Mouse (Mus musculus) heart, adult 2 months (tissue): ENCODE measurements around the gene Rpl22. TPM values are rescaled to one million over a fixed set of nuclear protein-coding genes. Genes with fewer than 3 reads are reported as not detected.

Experiments
- DNase-seq, 2 experiments: peaks; one replicate each; pipeline ENCODE4 v3.0.0; 2021
- H3K27ac ChIP-seq: fragments of 200-600 bp; 2 replicates; pipeline ENCODE4 v1.8.1; 2022
- H3K27me3 ChIP-seq: fragments of 200-500 bp; 2 replicates; pipeline ENCODE4 v1.6.1; 2012; ENCODE audit warnings: mild to moderate bottlenecking, low read length, inconsistent platforms, mixed read lengths; ENCODE audit not compliant: control insufficient read depth, insufficient read depth
- H3K36me3 ChIP-seq: fragments of 200-500 bp; 2 replicates; pipeline ENCODE4 v1.6.1; 2012; ENCODE audit warnings: low read length, inconsistent platforms; ENCODE audit not compliant: control insufficient read depth, insufficient read depth
- H3K4me1 ChIP-seq: fragments of 200-500 bp; 2 replicates; pipeline ENCODE4 v1.6.1; 2011; ENCODE audit warnings: low read length; ENCODE audit not compliant: control insufficient read depth, insufficient read depth
- H3K4me3 ChIP-seq: fragments of 200-600 bp; 2 replicates; pipeline ENCODE4 v1.8.1; 2022
- H3K79me2 ChIP-seq: fragments of 200-500 bp; replicated peaks from 2 replicates; pipeline ENCODE4 v1.6.1; 2012; ENCODE audit warnings: mild to moderate bottlenecking, inconsistent platforms, low read length, moderate library complexity, mixed read lengths; ENCODE audit not compliant: control insufficient read depth, insufficient read depth
- H3K9ac ChIP-seq: fragments of 200-500 bp; 2 replicates; pipeline ENCODE4 v1.6.1; 2012; ENCODE audit warnings: low read depth, mild to moderate bottlenecking, control low read depth, inconsistent platforms, low read length, mixed read lengths
- CTCF ChIP-seq: fragments of 200-600 bp; IDR thresholded peaks from 2 replicates; pipeline ENCODE4 v1.8.1; 2022; ENCODE audit warnings: antibody characterized with exemption, mild to moderate bottlenecking, moderate library complexity
- EP300 ChIP-seq: fragments of 200-500 bp; IDR thresholded peaks from 2 replicates; pipeline ENCODE4 v1.6.1; 2011; ENCODE audit warnings: low read depth, low read length, control low read depth; ENCODE audit not compliant: insufficient read depth
- POLR2A ChIP-seq: fragments of 200-500 bp; IDR thresholded peaks from 2 replicates; pipeline ENCODE4 v1.6.1; 2011; ENCODE audit warnings: mild to moderate bottlenecking, low read depth, low read length, control low read depth; ENCODE audit not compliant: insufficient read depth
- WGBS: fragments of 180-500 bp; shearing (Covaris S2); methylation state at CpG from one replicate; pipeline ENCODE4 v1.1.7; 2018; 5-methylcytosine and 5-hydroxymethylcytosine counted together
- intact Hi-C: fragments of 180-260 bp; cut with DNase I; formaldehyde crosslinking; loops from one replicate; pipeline ENCODE4 v1.15.1; 2025
- polyA plus RNA-seq: library from polyadenylated mRNA; depleted of rRNA; stranded (reverse); fragments of >200 nt; gene quantifications from 2 replicates; pipeline ENCODE4 v1.2.3, GENCODE M21; 2012
- total RNA-seq, 2 experiments: library from RNA; stranded (reverse); gene quantifications; 2 replicates each; pipeline ENCODE4 v1.2.3; 2021

The Rpl22 gene
- total and polyA plus RNA-seq, 3 experiments, result 40.9 to 276 (median 242) TPM

- Histone ChIP-seq H3K4me1 (no peaks in the 10 kb centered on the region), H3K9ac (no peak overlapping the region), H3K4me3 (no peak overlapping the region), H3K27ac (no peak overlapping the region), H3K79me2 (no peaks in the 10 kb centered on the region), H3K36me3 (no peaks in the 10 kb centered on the region), H3K27me3 (no peaks in the 10 kb centered on the region)
- TF ChIP-seq CTCF (no peak), POLR2A (no peak), EP300 (no peak)
- intact Hi-C loops, result no loop called here
- no peak for DNase-seq
- 19% methylated on average over 8 of the region's 8 CpGs for WGBS
Measured at GRCm38 (mm10) chr4:152350722-152351421, 25.3 kb downstream of the Rpl22 start.

GRCm38 (mm10) chr4:152351422-152352305, 26.1 kb downstream of the Rpl22 start:
- Histone ChIP-seq H3K36me3 (no peaks in the 10 kb centered on the region), H3K27me3 (no peaks in the 10 kb centered on the region), H3K79me2 (no peaks in the 10 kb centered on the region), H3K4me3 (no peak overlapping the region), H3K4me1 (no peaks in the 10 kb centered on the region), H3K27ac (no peak overlapping the region), H3K9ac (no peak overlapping the region)
- DNase-seq, result no peak
- intact Hi-C loops, result no loop called here
- WGBS, result 15% methylated on average over 14 of the region's 14 CpGs
- no peak for TF ChIP-seq EP300

- Histone ChIP-seq H3K4me3 (no peak overlapping the region), H3K27me3 (no peaks in the 10 kb centered on the region), H3K79me2 (no peaks in the 10 kb centered on the region), H3K36me3 (no peaks in the 10 kb centered on the region), H3K27ac (no peak overlapping the region), H3K4me1 (no peaks in the 10 kb centered on the region), H3K9ac (no peak overlapping the region)
- WGBS, result 68% methylated on average over 14 of the region's 14 CpGs
- no peak for TF ChIP-seq POLR2A
- TF ChIP-seq EP300, result no peak
- TF ChIP-seq CTCF, result no peak
- DNase-seq, result no peak
- intact Hi-C loops, result no loop called here
Measured at GRCm38 (mm10) chr4:152353886-152354637, 28.5 kb downstream of the Rpl22 start.

GRCm38 (mm10) chr4:152355672-152356071, 30.1 kb downstream of the Rpl22 start:
- H3K4me1 ChIP-seq, result no peaks in the 10 kb centered on the region
- TF ChIP-seq CTCF, result no peak
- TF ChIP-seq POLR2A, result no peak
- no peak for TF ChIP-seq EP300
- intact Hi-C loops, result no loop called here
- no peaks in the 10 kb centered on the region for H3K36me3 ChIP-seq
- H3K4me3 ChIP-seq, result no peak overlapping the region
- H3K27me3 ChIP-seq, result peaks cover 3% of the 10 kb centered on the region; the same call in 1 of the 2 replicates
- H3K79me2 ChIP-seq, result no peaks in the 10 kb centered on the region
- DNase-seq, result no peak
- 64% methylated on average over 7 of the region's 7 CpGs for WGBS
- no peak overlapping the region for H3K9ac ChIP-seq
- H3K27ac ChIP-seq, result no peak overlapping the region

DNA sequence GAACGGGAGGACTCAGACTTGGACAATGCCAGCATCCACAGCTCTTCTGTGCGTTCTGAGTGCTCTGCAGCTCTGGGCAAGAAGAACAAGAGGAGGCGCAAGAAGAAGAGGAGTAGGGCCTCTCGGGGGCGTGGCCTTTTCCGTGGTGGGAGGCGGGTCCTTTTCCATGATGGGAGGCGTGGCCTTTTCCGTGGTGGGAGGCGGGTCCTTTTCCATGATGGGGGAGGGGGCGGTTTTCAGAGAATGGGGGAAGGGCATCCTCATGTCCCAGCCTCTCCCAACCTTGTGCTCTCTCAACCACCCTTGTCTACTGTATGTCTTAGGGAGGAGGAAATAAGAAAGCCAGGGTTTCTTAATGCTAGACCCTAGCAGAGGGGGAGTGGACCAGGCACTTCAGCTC, 34.2 kb downstream of the Rpl22 start:
- Histone ChIP-seq H3K36me3 (no peaks in the 10 kb centered on the region), H3K9ac (no peak overlapping the region), H3K27me3 (peaks cover 6% of the 10 kb centered on the region; the same call in 1 of the 2 replicates), H3K4me3 (no peak overlapping the region), H3K4me1 (no peaks in the 10 kb centered on the region), H3K27ac (no peak overlapping the region), H3K79me2 (no peaks in the 10 kb centered on the region)
- TF ChIP-seq CTCF (no peak), EP300 (no peak), POLR2A (no peak)
- intact Hi-C loops, result no loop called here
- no peak for DNase-seq
- 8% methylated on average over 11 of the region's 11 CpGs for WGBS

GRCm38 (mm10) chr4:152360855-152361254, 35.3 kb downstream of the Rpl22 start:
- no peak for TF ChIP-seq CTCF
- Histone ChIP-seq H3K4me1 (no peaks in the 10 kb centered on the region), H3K36me3 (no peaks in the 10 kb centered on the region), H3K27me3 (peaks cover 6% of the 10 kb centered on the region; the same call in 1 of the 2 replicates), H3K4me3 (no peak overlapping the region), H3K79me2 (no peaks in the 10 kb centered on the region), H3K27ac (no peak overlapping the region), H3K9ac (no peak overlapping the region)
- WGBS, result 4% methylated on average over 24 of the region's 24 CpGs
- intact Hi-C loops, result no loop called here
- no peak for DNase-seq
